8 mouse cellular contexts compared by ENCODE assay signal in the genomic region with DNA sequence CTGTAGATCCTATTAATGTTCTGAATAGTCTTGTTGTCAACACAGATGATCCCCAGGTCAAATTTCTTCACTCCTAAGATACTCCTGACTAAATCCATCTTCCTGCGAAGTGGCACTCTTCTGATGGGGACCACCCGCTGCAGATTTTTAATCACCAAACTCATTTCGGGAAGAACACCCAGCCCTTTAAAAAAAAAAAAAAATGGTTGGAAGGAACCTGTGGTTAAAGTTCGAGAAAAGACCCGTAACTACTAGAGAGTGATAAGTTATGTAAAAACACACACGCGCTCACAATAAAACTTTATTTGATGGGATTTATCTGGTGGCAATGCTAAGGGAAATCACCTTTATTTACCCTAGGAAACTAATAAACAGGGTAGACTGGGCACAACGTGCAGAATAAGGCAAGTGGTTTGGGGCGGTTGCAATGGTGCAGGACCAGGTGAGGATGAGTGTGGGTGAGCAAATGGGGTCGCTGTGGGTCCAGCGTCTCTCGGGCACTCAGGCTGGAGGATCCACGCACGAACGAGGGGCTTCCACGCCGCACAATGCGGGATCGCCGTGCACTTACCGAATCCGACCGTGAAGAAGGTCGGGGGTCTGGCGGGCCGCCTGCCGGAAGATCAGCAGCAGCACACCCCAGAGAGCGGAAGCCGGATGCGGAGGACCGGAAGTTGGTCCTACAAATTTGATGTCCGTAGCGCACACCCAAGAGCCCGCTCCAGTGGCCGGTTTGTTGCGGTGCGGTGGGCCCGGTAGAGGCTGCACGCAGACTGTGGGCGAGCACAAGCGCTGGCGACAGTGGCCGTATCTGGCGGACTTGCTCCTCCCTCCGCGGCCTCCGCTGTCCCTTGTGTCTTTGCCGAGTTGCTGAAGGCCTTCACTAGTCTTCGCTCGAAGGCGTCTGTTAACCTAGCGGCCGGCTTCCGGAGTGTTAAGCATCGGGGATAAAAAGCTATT. TPM values are rescaled to one million over a fixed set of nuclear protein-coding genes. Genes with fewer than 3 reads are reported as not detected.
A peak's percentile ranks its signal among the peaks of the same experiment; 100 is the strongest.
DNase-seq lines count a peak whose midpoint lies in the region; ATAC-seq and TF ChIP-seq lines count a peak whose summit lies in the region.

Gene Mcm3ap (plus strand): TSS at position 725 of the 960 bp plus-strand sequence.
Gene Ybey (minus strand): TSS at position 912 of the 960 bp plus-strand sequence.

- H3K4me1 ChIP-seq in heart, embryonic 11.5 days (ENCODE audit: control insufficient read depth, insufficient read depth, low read length), result peaks cover 4% of the 10 kb centered on the region; the same call in 1 of the 2 replicates
- peaks cover 3% of the 10 kb centered on the region for H3K4me1 ChIP-seq in kidney, embryonic 16.5 days (ENCODE audit: insufficient read depth, low read length)
- H3K4me1 ChIP-seq in liver, adult 2 months (ENCODE audit: control insufficient read depth, insufficient read depth, low read length), result peaks cover 2% of the 10 kb centered on the region

- H3K27me3 ChIP-seq in heart, embryonic 11.5 days (ENCODE audit: control insufficient read depth, insufficient read depth, low read length), result no peaks in the 10 kb centered on the region
- no peaks in the 10 kb centered on the region for H3K27me3 ChIP-seq in kidney, embryonic 16.5 days (ENCODE audit: insufficient read depth, low read length)
- no peaks in the 10 kb centered on the region for H3K27me3 ChIP-seq in liver, adult 2 months (ENCODE audit: control insufficient read depth, insufficient read depth, low read length)
- no peaks in the 10 kb centered on the region for H3K27me3 ChIP-seq in myocyte (ENCODE audit: control insufficient read depth, insufficient read depth, insufficient read length)
- no peaks in the 10 kb centered on the region for H3K27me3 ChIP-seq in splenic B cell, adult 2 months (ENCODE audit: control insufficient read depth, insufficient read depth, low read length, poor library complexity, severe bottlenecking)

- peak; percentile 90 to 93 for DNase-seq in B cell, adult 2 months
- DNase-seq in brain, adult 2 months (ENCODE audit: low read depth, low spot score), result peak; percentile 97
- peak; percentile 83 for DNase-seq in liver, adult 2 months (ENCODE audit: extremely low read depth, low read depth, low spot score)
- DNase-seq in splenic B cell, adult 2 months (ENCODE audit: low read depth, low spot score), result peak; percentile 90

- peaks cover 21% of the 10 kb centered on the region for H3K36me3 ChIP-seq in heart, embryonic 11.5 days (ENCODE audit: control insufficient read depth, insufficient read depth, low read length)
- H3K36me3 ChIP-seq in kidney, embryonic 16.5 days (ENCODE audit: insufficient read depth, low read length), result peaks cover 22% of the 10 kb centered on the region
- H3K36me3 ChIP-seq in liver, adult 2 months (ENCODE audit: control insufficient read depth, insufficient read depth, low read length), result peaks cover 7% of the 10 kb centered on the region
- peaks cover 4% of the 10 kb centered on the region for H3K36me3 ChIP-seq in myocyte (ENCODE audit: control insufficient read depth, insufficient read depth)
- H3K36me3 ChIP-seq in splenic B cell, adult 2 months (ENCODE audit: control insufficient read depth, insufficient read depth, low read length, poor library complexity, severe bottlenecking), result peaks cover 8% of the 10 kb centered on the region; the same call in 1 of the 2 replicates

- TF ChIP-seq POLR2A in liver, adult 2 months (IDR thresholded peaks at IDR 0.05; ENCODE audit: extremely low read depth, insufficient read depth, low read length), result peak; percentile 42; the same call in 1 of the 2 replicates
- peak; percentile 94 for TF ChIP-seq POLR2A in myocyte (IDR thresholded peaks at IDR 0.05; ENCODE audit: insufficient read length, low read depth)

- peak; percentile 45 for TF ChIP-seq CTCF in liver, adult 2 months (IDR thresholded peaks at IDR 0.05; ENCODE audit: low read depth, low read length)

- peak; percentile 98 for ATAC-seq in erythroblast, adult 5-6 weeks (replicated peaks; ENCODE audit: low FRiP score, poor library complexity, severe bottlenecking)
- ATAC-seq in heart, embryonic 11.5 days (replicated peaks; ENCODE audit: insufficient number of reproducible peaks, low FRiP score, low TSS enrichment), result peak; percentile 89
- ATAC-seq in kidney, embryonic 16.5 days (ENCODE audit: low FRiP score, low TSS enrichment), result peak; percentile 93

- peak within 1 kb of the TSS; percentile 76 for H3K27ac ChIP-seq in heart, embryonic 11.5 days (ENCODE audit: low read depth, low read length)
- peak within 1 kb of the TSS; percentile 83 for H3K27ac ChIP-seq in kidney, embryonic 16.5 days (ENCODE audit: low read length)
- H3K27ac ChIP-seq in liver, adult 2 months (replicated peaks; ENCODE audit: insufficient read depth, low read depth, low read length), result peak within 1 kb of the TSS; percentile 71

- peak within 1 kb of the TSS; percentile 81 for H3K4me3 ChIP-seq in heart, embryonic 11.5 days (ENCODE audit: low read depth, low read length)
- H3K4me3 ChIP-seq in kidney, embryonic 16.5 days (ENCODE audit: low read length), result peak within 1 kb of the TSS; percentile 82
- H3K4me3 ChIP-seq in liver, adult 2 months (ENCODE audit: insufficient read depth, low read depth, low read length), result peak within 1 kb of the TSS; percentile 70
- H3K4me3 ChIP-seq in myocyte, result peak within 1 kb of the TSS; percentile 95

- H3K9me3 ChIP-seq in heart, embryonic 11.5 days (replicated peaks; ENCODE audit: control insufficient read depth, low read length), result no peaks in the 10 kb centered on the region
- H3K9me3 ChIP-seq in kidney, embryonic 16.5 days (ENCODE audit: low read length), result no peaks in the 10 kb centered on the region

- peak within 1 kb of the TSS; percentile 70 for H3K4me2 ChIP-seq in heart, embryonic 11.5 days
- peak within 1 kb of the TSS; percentile 75 for H3K4me2 ChIP-seq in kidney, embryonic 16.5 days (replicated peaks; ENCODE audit: low read depth, low read length)
- peak within 1 kb of the TSS; percentile 95 for H3K4me2 ChIP-seq in myocyte (ENCODE audit: low read depth)

- peak within 1 kb of the TSS; percentile 98 for H3K9ac ChIP-seq in heart, embryonic 11.5 days (ENCODE audit: low read depth, low read length)
- peak within 1 kb of the TSS; percentile 88 for H3K9ac ChIP-seq in kidney, embryonic 16.5 days (replicated peaks; ENCODE audit: low read length)
- peak within 1 kb of the TSS; percentile 81 for H3K9ac ChIP-seq in liver, adult 2 months (ENCODE audit: low read depth, low read length)

- 2% methylated on average over 55 of the region's 55 CpGs for WGBS in heart, embryonic 11.5 days (ENCODE audit: insufficient replicate concordance)
- 1% methylated on average over 55 of the region's 55 CpGs for WGBS in kidney, embryonic 16.5 days
- 1% methylated on average over 55 of the region's 55 CpGs for WGBS in liver, adult 2 months

- H3K79me2 ChIP-seq in liver, adult 2 months (ENCODE audit: control insufficient read depth, insufficient read depth, low read length), result peaks cover 13% of the 10 kb centered on the region
- peaks cover 13% of the 10 kb centered on the region for H3K79me2 ChIP-seq in myocyte (ENCODE audit: control insufficient read depth, insufficient read depth)

- H3ac ChIP-seq in myocyte (ENCODE audit: control insufficient read depth, insufficient read length), result peak within 1 kb of the TSS; percentile 66

TF ChIP-seq in myocyte, 11 proteins besides CTCF, POLR2A, EP300 and RAD21:
- TF ChIP-seq TCF12 (IDR thresholded peaks at IDR 0.05; ENCODE audit: insufficient read depth, poor library complexity, severe bottlenecking), result no peak
- TF ChIP-seq POLR2AphosphoS2 (IDR thresholded peaks at IDR 0.05; ENCODE audit: insufficient read length, low read depth), result peak; percentile 51
- TF ChIP-seq TCF3 (IDR thresholded peaks at IDR 0.05; ENCODE audit: insufficient read length, low read depth), result no peak
- TF ChIP-seq USF1 (IDR thresholded peaks at IDR 0.05; ENCODE audit: low read depth), result no peak
- no peak for TF ChIP-seq MYOD1 (IDR thresholded peaks at IDR 0.05; ENCODE audit: control insufficient read depth in 1 of 3, insufficient read length in 2 of 3, low read depth in 2 of 3)
- no peak for TF ChIP-seq REST (IDR thresholded peaks at IDR 0.05; ENCODE audit: insufficient read depth, insufficient read length)
- TF ChIP-seq SRF (IDR thresholded peaks at IDR 0.05; ENCODE audit: control insufficient read depth, insufficient read length, low read depth), result peak; percentile 30
- peak in 1 of 3 experiments; percentile 40 for TF ChIP-seq MYOG (IDR thresholded peaks at IDR 0.05; ENCODE audit: control insufficient read depth in 1 of 3, insufficient read depth in 1 of 3, insufficient read length in 2 of 3, low read depth in 2 of 3)
- TF ChIP-seq E2F4 (IDR thresholded peaks at IDR 0.05; ENCODE audit: insufficient read depth), result peak; percentile 17

RNA-seq across cellular contexts. Expression of gene Mcm3ap, which starts in this region (rescaled TPM):
- total RNA-seq in erythroblast, adult 5-6 weeks (2015; ENCODE audit: low replicate concordance), result 19.0 and 34.3 TPM in 2 replicates
- 30.6 and 68.6 TPM in 2 replicates for total RNA-seq in erythroblast, adult 5-6 weeks (2017; ENCODE audit: low replicate concordance)
- polyA plus RNA-seq in heart, embryonic 11.5 days (2014; fragmentation: Nextera tagmentation; extraction: Ambion mirVana), result 34.2 and 51.2 TPM in 2 replicates
- polyA plus RNA-seq in kidney, embryonic 16.5 days (2015; fragmentation: Nextera tagmentation; extraction: Ambion mirVana), result 50.2 and 61.3 TPM in 2 replicates
- total RNA-seq in liver, adult 2 months (2014; rRNA removed), result 11.4 and 14.4 TPM in 2 replicates
- polyA plus RNA-seq in liver, adult 2 months (2012; rRNA removed), result 8.8 and 13.6 TPM in 2 replicates
- 28.9 TPM for polyA plus RNA-seq in myocyte (2012; fragmentation: generic; extraction: Trizol)

RNA-seq across cellular contexts. Expression of gene Ybey, which starts in this region (rescaled TPM):
- 0.19 and 0.21 TPM in 2 replicates for total RNA-seq in erythroblast, adult 5-6 weeks (2015; ENCODE audit: low replicate concordance)
- total RNA-seq in erythroblast, adult 5-6 weeks (2017; ENCODE audit: low replicate concordance), result 0.60 and 1.4 TPM in 2 replicates
- 4.6 and 5.2 TPM in 2 replicates for polyA plus RNA-seq in heart, embryonic 11.5 days (2014; fragmentation: Nextera tagmentation; extraction: Ambion mirVana)
- 7.5 and 7.6 TPM in 2 replicates for polyA plus RNA-seq in kidney, embryonic 16.5 days (2015; fragmentation: Nextera tagmentation; extraction: Ambion mirVana)
- 2.9 and 3.0 TPM in 2 replicates for total RNA-seq in liver, adult 2 months (2014; rRNA removed)
- polyA plus RNA-seq in liver, adult 2 months (2012; rRNA removed), result 2.1 and 2.6 TPM in 2 replicates
- 2.0 TPM for polyA plus RNA-seq in myocyte (2012; fragmentation: generic; extraction: Trizol)

Comparison
In these comparisons a context has a peak if more than half of its experiments do, and no peak if none do; other contexts are left out.
1. Peak in every context shown above with its lines: DNase-seq, ATAC-seq, H3K4me3 ChIP-seq and H3K27ac ChIP-seq.